Mouse (Mus musculus) MEL (cell line): ENCODE results near the gene Nfatc4. TPM values are rescaled to one million over a fixed set of nuclear protein-coding genes. Genes with fewer than 3 reads are reported as not detected.

Experiments used
- DNase-seq: peaks from one replicate; pipeline ENCODE4 v3.0.0; 2011; ENCODE audit warnings: low read depth, low spot score
- H3K27ac ChIP-seq: 2 replicates; pipeline ENCODE4 v1.5.1; 2012; ENCODE audit warnings: low read depth, mild to moderate bottlenecking, control low read depth, low read length, moderate library complexity; ENCODE audit not compliant: control insufficient read depth
- H3K27me3 ChIP-seq, 2 experiments: fragments of 150-350 bp in 1 of 2; sonication (generic) in 1 of 2; 2 replicates each; pipeline ENCODE4 v1.6.1; 2012; ENCODE audit warnings: low read length in 2 of 2, mild to moderate bottlenecking in 2 of 2, improper control_type of control experiment in 1 of 2, moderate library complexity in 1 of 2; ENCODE audit not compliant: insufficient read depth in 2 of 2, control insufficient read depth in 1 of 2
- H3K36me3 ChIP-seq, 2 experiments: 2 replicates each; pipeline ENCODE4 v1.6.1; 2012 to 2014; ENCODE audit warnings: low read length in 2 of 2, improper control_type of control experiment in 1 of 2, inconsistent platforms in 1 of 2, mild to moderate bottlenecking in 1 of 2; ENCODE audit not compliant: insufficient read depth in 2 of 2, control insufficient read depth in 1 of 2
- H3K4me1 ChIP-seq, 2 experiments: fragments of 150-350 bp in 1 of 2; sonication (generic) in 1 of 2; 2 replicates each; pipeline ENCODE4 v1.6.1; 2012; ENCODE audit warnings: low read length in 2 of 2, improper control_type of control experiment in 1 of 2, mild to moderate bottlenecking in 1 of 2; ENCODE audit not compliant: insufficient read depth in 2 of 2, control insufficient read depth in 1 of 2
- H3K4me3 ChIP-seq, 2 experiments: fragments of 150-350 bp in 1 of 2; sonication (generic) in 1 of 2; 2 replicates each; pipeline ENCODE4 v1.5.1; 2012; ENCODE audit warnings: low read depth in 2 of 2, low read length in 2 of 2, mild to moderate bottlenecking in 2 of 2, moderate library complexity in 2 of 2, control low read depth in 1 of 2, improper control_type of control experiment in 1 of 2; ENCODE audit not compliant: control insufficient read depth in 1 of 2, insufficient read depth in 1 of 2
- H3K79me2 ChIP-seq: 2 replicates; pipeline ENCODE4 v1.6.1; 2012; ENCODE audit warnings: mild to moderate bottlenecking, low read length, moderate library complexity; ENCODE audit not compliant: control insufficient read depth, poor library complexity, insufficient read depth
- H3K9ac ChIP-seq: 2 replicates; pipeline ENCODE4 v1.6.1; 2012; ENCODE audit warnings: low read depth, mild to moderate bottlenecking, control low read depth, low read length, moderate library complexity; ENCODE audit not compliant: control insufficient read depth, poor library complexity, severe bottlenecking
- H3K9me3 ChIP-seq: fragments of 150-350 bp; sonication (generic); replicated peaks from 2 replicates; pipeline ENCODE4 v1.6.1; 2012; ENCODE audit warnings: mild to moderate bottlenecking, low read length, improper control_type of control experiment, moderate library complexity; ENCODE audit not compliant: insufficient read depth
- CHD1 ChIP-seq: IDR thresholded peaks from 2 replicates; pipeline ENCODE4 v1.6.1; 2012; ENCODE audit warnings: low read depth, mild to moderate bottlenecking, inconsistent platforms, low read length, improper control_type of control experiment
- CHD2 ChIP-seq: IDR thresholded peaks from 2 replicates; pipeline ENCODE4 v1.6.1; 2011; ENCODE audit warnings: low read length, improper control_type of control experiment
- CTCF ChIP-seq, 3 experiments: IDR thresholded peaks in 2 of 3; conservative IDR thresholded peaks in 1 of 3; 2 replicates each; pipeline ENCODE4 v1.5.1; 2011 to 2012; ENCODE audit warnings: low read length in 3 of 3, low read depth in 2 of 3, mild to moderate bottlenecking in 2 of 3, improper control_type of control experiment in 1 of 3, inconsistent platforms in 1 of 3, mixed read lengths in 1 of 3, moderate library complexity in 1 of 3; ENCODE audit not compliant: control insufficient read depth in 1 of 3, insufficient read depth in 1 of 3, poor library complexity in 1 of 3, severe bottlenecking in 1 of 3
- ETS1 ChIP-seq: IDR thresholded peaks from 2 replicates; pipeline ENCODE4 v1.6.1; 2012; ENCODE audit warnings: low read depth, mild to moderate bottlenecking, inconsistent platforms, low read length, improper control_type of control experiment, moderate library complexity
- GABPA ChIP-seq: IDR thresholded peaks from 2 replicates; pipeline ENCODE4 v1.6.1; 2012; ENCODE audit warnings: low read depth, mild to moderate bottlenecking, inconsistent platforms, low read length, improper control_type of control experiment, moderate library complexity
- HCFC1 ChIP-seq: IDR thresholded peaks from 2 replicates; pipeline ENCODE4 v1.6.1; 2012; ENCODE audit warnings: low read depth, mild to moderate bottlenecking, inconsistent platforms, low read length, improper control_type of control experiment, moderate library complexity
- JUND ChIP-seq: IDR thresholded peaks from 2 replicates; pipeline ENCODE4 v1.6.1; 2011; ENCODE audit warnings: low read depth, mild to moderate bottlenecking, improper control_type of control experiment, low read length
- KAT2A ChIP-seq: conservative IDR thresholded peaks from 2 replicates; pipeline ENCODE4 v1.6.1; 2012; ENCODE audit warnings: low read depth, low read length, improper control_type of control experiment, inconsistent platforms
- MAFK ChIP-seq: IDR thresholded peaks from 2 replicates; pipeline ENCODE4 v1.6.1; 2011; ENCODE audit warnings: low read depth, mild to moderate bottlenecking, low read length, improper control_type of control experiment, borderline replicate concordance
- MEF2A ChIP-seq: IDR thresholded peaks from 2 replicates; pipeline ENCODE4 v1.6.1; 2014; ENCODE audit warnings: low read depth, mild to moderate bottlenecking, inconsistent platforms, low read length, improper control_type of control experiment; ENCODE audit not compliant: poor library complexity, insufficient replicate concordance, severe bottlenecking; ENCODE audit errors: extremely low read depth
- POLR2AphosphoS5 ChIP-seq: IDR thresholded peaks from 2 replicates; pipeline ENCODE4 v1.6.1; 2012; ENCODE audit warnings: low read depth, borderline replicate concordance, mild to moderate bottlenecking, inconsistent platforms, low read length, moderate library complexity, mixed read lengths
- RCOR1 ChIP-seq: IDR thresholded peaks from 2 replicates; pipeline ENCODE4 v1.6.1; 2012; ENCODE audit warnings: low read depth, mild to moderate bottlenecking, inconsistent platforms, low read length, improper control_type of control experiment
- SMC3 ChIP-seq: IDR thresholded peaks from 2 replicates; pipeline ENCODE4 v1.6.1; 2011; ENCODE audit warnings: low read depth, low read length, improper control_type of control experiment
- TBP ChIP-seq: IDR thresholded peaks from 2 replicates; pipeline ENCODE4 v1.8.0; 2011; ENCODE audit warnings: low read depth, low read length, improper control_type of control experiment
- TCF12 ChIP-seq: IDR thresholded peaks from 2 replicates; pipeline ENCODE4 v1.6.1; 2014; ENCODE audit warnings: low read depth, mild to moderate bottlenecking, inconsistent platforms, low read length, improper control_type of control experiment, moderate library complexity
- USF1 ChIP-seq: IDR thresholded peaks from 2 replicates; pipeline ENCODE4 v1.6.1; 2014; ENCODE audit warnings: low read depth, mild to moderate bottlenecking, inconsistent platforms, low read length, improper control_type of control experiment, moderate library complexity
- USF2 ChIP-seq, 2 experiments: IDR thresholded peaks; 2 replicates each; pipeline ENCODE4 v1.6.1; 2011 to 2012; ENCODE audit warnings: improper control_type of control experiment in 2 of 2, low read length in 2 of 2, borderline replicate concordance in 1 of 2, inconsistent platforms in 1 of 2, low read depth in 1 of 2, mild to moderate bottlenecking in 1 of 2; ENCODE audit not compliant: insufficient read depth in 1 of 2
- ZNF384 ChIP-seq: IDR thresholded peaks from 2 replicates; pipeline ENCODE4 v1.6.1; 2012; ENCODE audit warnings: low read depth, mild to moderate bottlenecking, inconsistent platforms, low read length, improper control_type of control experiment
- polyA plus RNA-seq, 2 experiments: library from polyadenylated mRNA; stranded (reverse) in 1 of 2; unstranded in 1 of 2; fragments of >175 nt in 1 of 2; fragments of >200 nt in 1 of 2; gene quantifications; 2 replicates each; pipeline versions ENCODE4 v1.2.1 to v1.2.4; 2012; ENCODE audit warnings: low replicate concordance in 2 of 2, low read depth in 1 of 2; ENCODE audit not compliant: insufficient read length in 2 of 2, insufficient read depth in 1 of 2, missing spikeins in 1 of 2
- total RNA-seq: library from RNA; depleted of rRNA; stranded (reverse); fragments of 300-350 nt; gene quantifications from 2 replicates; pipeline ENCODE4 v1.2.3, GENCODE M21; 2012

The Nfatc4 gene
- total and polyA plus RNA-seq, 3 experiments, result 0.27 to 0.71 TPM; not detected in 1

- TF ChIP-seq POLR2AphosphoS5, result no peak
- TF ChIP-seq ETS1, result no peak
- TF ChIP-seq CTCF (IDR thresholded peaks at IDR 0.05 in 2 of 3, conservative IDR thresholded peaks at IDR 0.05 in 1 of 3; ENCODE audit: control insufficient read depth in 1 of 3, insufficient read depth in 1 of 3, low read depth in 2 of 3, low read length in 3 of 3, poor library complexity in 1 of 3, severe bottlenecking in 1 of 3), result no peak
- TF ChIP-seq KAT2A, result no peak
- Histone ChIP-seq H3K9ac (no peak within 1 kb of the TSS), H3K36me3 (peaks cover 0 to 4% of the 10 kb centered on the region in 2 experiments; a peak in 1 of 4 replicates), H3K27me3 (no peaks in the 10 kb centered on the region), H3K9me3 (no peaks in the 10 kb centered on the region), H3K4me3 (no peak within 1 kb of the TSS), H3K27ac (no peak within 1 kb of the TSS), H3K79me2 (no peaks in the 10 kb centered on the region; the same call in 1 of the 2 replicates), H3K4me1 (peaks cover 0 to 13% of the 10 kb centered on the region in 2 experiments; a peak in 2 of 4 replicates)
- DNase-seq, result no peak
Measured at GRCm38 (mm10) chr14:55783958-55784235, 39.0 kb upstream of the Nfatc4 start, which contains the start of gene Adcy4. Gene Adcy4 (minus strand): TSS chr14:55784095.

GRCm38 (mm10) chr14:55785195-55785594, 37.7 kb upstream of the Nfatc4 start:
- Histone ChIP-seq H3K79me2 (no peaks in the 10 kb centered on the region; the same call in 1 of the 2 replicates), H3K9ac (no peak overlapping the region), H3K9me3 (no peaks in the 10 kb centered on the region), H3K36me3 (peaks cover 0 to 4% of the 10 kb centered on the region in 2 experiments; a peak in 1 of 4 replicates), H3K4me3 (no peak overlapping the region), H3K27ac (no peak overlapping the region), H3K27me3 (no peaks in the 10 kb centered on the region), H3K4me1 (peaks cover 2 to 16% of the 10 kb centered on the region in 2 experiments)
- no peak for TF ChIP-seq JUND
- no peak for TF ChIP-seq USF2 (IDR thresholded peaks at IDR 0.05; ENCODE audit: borderline replicate concordance in 1 of 2, insufficient read depth in 1 of 2, low read depth in 1 of 2, low read length in 2 of 2)
- TF ChIP-seq GABPA, result no peak
- TF ChIP-seq POLR2AphosphoS5, result no peak
- no peak for TF ChIP-seq ZNF384
- no peak for TF ChIP-seq SMC3
- TF ChIP-seq TCF12, result no peak
- TF ChIP-seq CHD2, result no peak
- no peak for TF ChIP-seq USF1
- no peak for TF ChIP-seq MAFK
- TF ChIP-seq MEF2A, result no peak
- TF ChIP-seq HCFC1, result no peak
- no peak for TF ChIP-seq CHD1
- no peak for TF ChIP-seq TBP
- no peak for TF ChIP-seq RCOR1
- DNase-seq, result no peak
